ENCODE assay signal across 10 mouse cellular contexts in the genomic region with DNA sequence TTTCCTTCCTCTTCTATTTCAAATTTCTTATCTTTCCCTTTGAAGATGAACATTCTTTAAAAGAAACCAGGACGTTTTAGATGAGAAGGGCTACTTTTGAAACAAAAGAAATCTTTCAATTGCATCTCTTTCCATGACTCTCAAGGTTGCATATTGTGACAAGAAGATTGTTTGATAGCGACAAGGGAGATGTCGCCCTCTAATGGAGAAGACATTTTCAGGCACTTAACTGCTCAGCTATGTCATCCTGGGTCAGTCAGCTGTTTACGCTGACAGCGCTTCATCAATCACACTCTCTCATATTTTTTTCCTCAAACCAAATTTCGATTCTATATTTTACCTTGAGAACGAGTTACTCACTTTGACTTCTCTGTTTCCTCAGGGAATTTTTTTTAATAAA.
DNase-seq lines count a peak whose midpoint lies in the region; TF ChIP-seq lines count a peak whose summit lies in the region.
"Had no signal": no experiment of that assay in that cellular context is flagged by ENCODE, and none has a peak within 500 bp of the region (broad histone marks: within the 10 kb centered on the region; RNA-seq: fewer than 3 reads in every experiment).

No protein-coding gene starts in this region.

- H3K4me3 ChIP-seq in kidney, adult 2 months (ENCODE audit: insufficient read depth, low read depth, low read length), result no peak overlapping the region
- H3K4me3 ChIP-seq: embryonic facial prominence, embryonic 13.5 days; neural tube, embryonic 12.5 days had no signal

- H3K27ac ChIP-seq in kidney, adult 2 months (ENCODE audit: insufficient read depth, low read depth, low read length), result no peak overlapping the region
- H3K27ac ChIP-seq: embryonic facial prominence, embryonic 13.5 days; neural tube, embryonic 12.5 days had no signal

- DNase-seq in kidney, adult 2 months, result peak; percentile 41
- DNase-seq in kidney, adult 11 months, result no peak
- DNase-seq in CD4-positive, CD25-positive, alpha-beta regulatory T cell, adult 2 months (ENCODE audit: low read depth, low spot score), result peak; percentile 86
- DNase-seq in MN1 (ENCODE audit: low spot score), result peak; percentile 55
- peak; percentile 17 for DNase-seq in lung, postnatal 14 days
- no peak for DNase-seq in gastrocnemius, postnatal 4 days (ENCODE audit: low spot score in 2 of 2)
- no peak for DNase-seq in right cerebral cortex, postnatal 10 days (ENCODE audit: low spot score in 2 of 2)
- DNase-seq: layer of hippocampus, postnatal 36 days had no signal

- H3K27me3 ChIP-seq in kidney, adult 2 months (replicated peaks; ENCODE audit: control insufficient read depth, insufficient read depth, low read length), result no peaks in the 10 kb centered on the region
- H3K27me3 ChIP-seq: embryonic facial prominence, embryonic 13.5 days; neural tube, embryonic 12.5 days had no signal

- peak; percentile 51 for TF ChIP-seq CTCF in kidney, adult 2 months (conservative IDR thresholded peaks at IDR 0.05; ENCODE audit: insufficient read depth, insufficient read length, low read depth, low read length)

- no peaks in the 10 kb centered on the region for H3K4me1 ChIP-seq in kidney, adult 2 months (ENCODE audit: control insufficient read depth, insufficient read depth, low read length)
- H3K4me1 ChIP-seq: embryonic facial prominence, embryonic 13.5 days; neural tube, embryonic 12.5 days had no signal

- no peaks in the 10 kb centered on the region for H3K36me3 ChIP-seq in kidney, adult 2 months (ENCODE audit: control insufficient read depth, insufficient read depth, low read length)
- H3K36me3 ChIP-seq: embryonic facial prominence, embryonic 13.5 days; neural tube, embryonic 12.5 days had no signal

- WGBS in kidney, adult 2 months, result 21% methylated on average over 7 of the region's 7 CpGs

- TF ChIP-seq POLR2A in kidney, adult 2 months (IDR thresholded peaks at IDR 0.05; ENCODE audit: low read depth, low read length), result no peak

Comparison
In these comparisons a context has a peak if more than half of its experiments do, and no peak if none do; other contexts are left out.
1. DNase-seq: peak in kidney, adult 2 months (single experiment), CD4-positive, CD25-positive, alpha-beta regulatory T cell, adult 2 months (single experiment), MN1 (single experiment) and lung, postnatal 14 days (single experiment); none in kidney, adult 11 months (single experiment), gastrocnemius, postnatal 4 days (0 of 2) and right cerebral cortex, postnatal 10 days (0 of 2).